Mouse (Mus musculus): ENCODE data around the gene Dennd2a.

DNA sequence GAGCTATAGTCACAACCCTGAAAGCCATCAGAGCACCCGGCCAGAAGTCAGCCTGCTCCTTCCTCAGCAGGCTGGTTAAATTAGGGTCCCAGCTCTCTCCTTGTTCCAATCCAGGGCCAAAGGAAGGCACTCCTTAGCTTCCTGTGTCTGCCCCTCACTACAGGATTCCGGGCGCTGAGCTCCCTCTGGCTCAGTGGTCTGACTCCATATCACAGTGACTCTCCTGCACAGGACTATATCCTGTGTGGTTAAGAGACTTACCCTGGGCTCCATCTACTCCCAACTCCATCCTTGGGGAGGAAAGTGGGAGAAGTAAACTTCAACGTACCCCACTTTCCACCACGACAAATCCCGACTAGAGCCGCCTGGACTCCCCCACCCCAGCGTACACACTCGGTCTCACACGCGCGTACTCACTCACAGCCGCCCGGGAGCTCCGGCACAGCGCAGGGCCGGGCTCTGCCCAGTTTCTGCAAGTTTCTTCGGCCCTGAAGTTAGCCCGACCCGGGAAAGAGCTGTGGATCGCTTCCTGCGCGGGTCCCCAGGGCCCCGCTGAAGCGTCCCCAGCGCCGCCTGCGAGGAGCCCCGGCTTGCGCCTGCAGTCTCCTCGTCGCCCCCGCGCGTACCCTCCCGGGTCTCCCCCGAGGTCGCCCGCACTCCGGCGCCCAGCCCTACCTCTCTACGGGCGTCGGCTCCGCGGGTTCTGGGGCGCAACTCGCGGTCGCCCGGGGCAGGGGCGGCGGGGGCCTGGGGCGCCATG is 587 bp downstream of the Dennd2a start:
- TF ChIP-seq CTCF (IDR thresholded peaks at IDR 0.05; ENCODE audit: insufficient read depth, low read depth, low read length) (no peak), POLR2A (IDR thresholded peaks at IDR 0.05; ENCODE audit: insufficient read depth, low read depth, low read length) (no peak; the same call in none of the 2 replicates)
